ENCODE assay signal across 13 mouse cellular contexts in genomic region chr9:89974463-89974931, GRCm38 (mm10).
DNase-seq lines count a peak whose midpoint lies in the region; ATAC-seq lines count a peak whose summit lies in the region.
"Had no signal": no experiment of that assay in that cellular context is flagged by ENCODE, and none has a peak within 500 bp of the region (broad histone marks: within the 10 kb centered on the region; RNA-seq: fewer than 3 reads in every experiment).

No protein-coding gene starts in this region.

- H3K4me3 ChIP-seq in hindbrain, embryonic 14.5 days (replicated peaks; ENCODE audit: low read length) = no peak overlapping the region
- H3K4me3 ChIP-seq in hindbrain, embryonic 12.5 days = no peak overlapping the region
- H3K4me3 ChIP-seq in midbrain, embryonic 15.5 days = no peak overlapping the region
- H3K4me3 ChIP-seq: limb, embryonic 10.5 days had no signal

- H3K27me3 ChIP-seq in hindbrain, embryonic 14.5 days (ENCODE audit: control insufficient read depth, insufficient read depth, low read length) = no peaks in the 10 kb centered on the region
- no peaks in the 10 kb centered on the region; the same call in 1 of the 2 replicates for H3K27me3 ChIP-seq in hindbrain, embryonic 12.5 days
- no peaks in the 10 kb centered on the region for H3K27me3 ChIP-seq in midbrain, embryonic 15.5 days (replicated peaks)

- no peak overlapping the region for H3K4me2 ChIP-seq in hindbrain, embryonic 14.5 days (replicated peaks)
- no peak overlapping the region for H3K4me2 ChIP-seq in hindbrain, embryonic 12.5 days (replicated peaks)
- no peak overlapping the region for H3K4me2 ChIP-seq in midbrain, embryonic 15.5 days

- H3K9ac ChIP-seq in hindbrain, embryonic 14.5 days = no peak overlapping the region
- no peak overlapping the region for H3K9ac ChIP-seq in hindbrain, embryonic 12.5 days
- H3K9ac ChIP-seq in midbrain, embryonic 15.5 days = no peak overlapping the region

- WGBS in hindbrain, embryonic 14.5 days = 76% methylated on average over 10 of the region's 10 CpGs
- WGBS in hindbrain, embryonic 12.5 days = 88% methylated on average over 10 of the region's 10 CpGs
- WGBS in midbrain, embryonic 15.5 days = 79% methylated on average over 10 of the region's 10 CpGs

- no peaks in the 10 kb centered on the region for H3K9me3 ChIP-seq in hindbrain, embryonic 14.5 days (ENCODE audit: control insufficient read depth, low read length)
- no peaks in the 10 kb centered on the region for H3K9me3 ChIP-seq in hindbrain, embryonic 12.5 days (replicated peaks)
- H3K9me3 ChIP-seq in midbrain, embryonic 15.5 days = no peaks in the 10 kb centered on the region
- H3K9me3 ChIP-seq: limb, embryonic 10.5 days had no signal

- H3K27ac ChIP-seq in hindbrain, embryonic 14.5 days = no peak overlapping the region
- no peak overlapping the region for H3K27ac ChIP-seq in hindbrain, embryonic 12.5 days
- H3K27ac ChIP-seq in midbrain, embryonic 15.5 days = no peak overlapping the region
- H3K27ac ChIP-seq: limb, embryonic 10.5 days had no signal

- no peak for DNase-seq in hindbrain, embryonic 14.5 days (ENCODE audit: low spot score)
- peak; percentile 3 for DNase-seq in right cerebral cortex, postnatal 25 days
- no peak for DNase-seq in right cerebral cortex, adult 2 months (ENCODE audit: low spot score in 2 of 2)
- DNase-seq in cerebellum, adult 9-10 months = peak; percentile 71
- DNase-seq in ovary, adult 18-20 months (ENCODE audit: low spot score) = no peak
- DNase-seq in kidney, adult 9 months = no peak
- DNase-seq: adrenal gland, adult 8-10 months; lung, adult 18-20 months; thymus, postnatal 4 days had no signal

- peak; percentile 29; the same call in 1 of the 2 replicates for ATAC-seq in hindbrain, embryonic 14.5 days (ENCODE audit: low FRiP score)
- ATAC-seq in hindbrain, embryonic 12.5 days (ENCODE audit: low FRiP score) = no peak
- ATAC-seq in midbrain, embryonic 15.5 days (replicated peaks) = peak; percentile 46; the same call in 1 of the 2 replicates
- ATAC-seq: CD4-positive, CD25-positive, alpha-beta regulatory T cell, adult 4 months had no signal

- H3K36me3 ChIP-seq in hindbrain, embryonic 14.5 days (replicated peaks; ENCODE audit: control insufficient read depth, insufficient read depth) = no peaks in the 10 kb centered on the region
- H3K36me3 ChIP-seq in hindbrain, embryonic 12.5 days = no peaks in the 10 kb centered on the region
- H3K36me3 ChIP-seq in midbrain, embryonic 15.5 days (replicated peaks) = no peaks in the 10 kb centered on the region
- H3K36me3 ChIP-seq: limb, embryonic 10.5 days had no signal

- no peaks in the 10 kb centered on the region for H3K4me1 ChIP-seq in hindbrain, embryonic 14.5 days (replicated peaks; ENCODE audit: control insufficient read depth, insufficient read depth, low read length)
- no peaks in the 10 kb centered on the region for H3K4me1 ChIP-seq in hindbrain, embryonic 12.5 days
- no peaks in the 10 kb centered on the region for H3K4me1 ChIP-seq in midbrain, embryonic 15.5 days
- H3K4me1 ChIP-seq: limb, embryonic 10.5 days had no signal

Comparison
In these comparisons a context has a peak if more than half of its experiments do, and no peak if none do; other contexts are left out.
1. DNase-seq: peak in right cerebral cortex, postnatal 25 days (single experiment) and cerebellum, adult 9-10 months (single experiment); none in hindbrain, embryonic 14.5 days (single experiment), right cerebral cortex, adult 2 months (0 of 2), ovary, adult 18-20 months (single experiment) and kidney, adult 9 months (single experiment).